Mouse (Mus musculus): ENCODE data around the gene Vmn1r189. TPM values are rescaled to one million over a fixed set of nuclear protein-coding genes. Genes with fewer than 3 reads are reported as not detected.
"Not testable (repeated sequence)": the region's sequence is repeated elsewhere in the genome, so short reads cannot be mapped to it uniquely, and the experiment has no call there.

Gene Vmn1r189
- polyA plus RNA-seq (2012; rRNA removed) = not detected in 2 replicates

- H3K4me1 ChIP-seq (ENCODE audit: control insufficient read depth, insufficient read depth, low read length); H3K27me3 ChIP-seq (ENCODE audit: control insufficient read depth, insufficient read depth, low read length); H3K4me3 ChIP-seq (ENCODE audit: control insufficient read depth, low read depth, low read length); H3K36me3 ChIP-seq (ENCODE audit: control insufficient read depth, insufficient read depth, low read length); H3K27ac ChIP-seq (ENCODE audit: control insufficient read depth, insufficient read depth, low read depth, low read length): not testable (repeated sequence)
These were observed at the start of gene Vmn1r189 for GRCm38 (mm10) chr13:22105724-22106123. TSS of gene Vmn1r189 (minus strand) at chr13:22105824.

GRCm38 (mm10) chr13:22136495-22137293 is 31.1 kb upstream of the Vmn1r189 start:
- not testable (repeated sequence) for H3K36me3 ChIP-seq (ENCODE audit: control insufficient read depth, insufficient read depth, low read length); H3K27ac ChIP-seq (ENCODE audit: control insufficient read depth, insufficient read depth, low read depth, low read length); H3K4me1 ChIP-seq (ENCODE audit: control insufficient read depth, insufficient read depth, low read length); H3K4me3 ChIP-seq (ENCODE audit: control insufficient read depth, low read depth, low read length); H3K27me3 ChIP-seq (ENCODE audit: control insufficient read depth, insufficient read depth, low read length)

- not testable (repeated sequence) for H3K4me1 ChIP-seq (ENCODE audit: control insufficient read depth, insufficient read depth, low read length); H3K27me3 ChIP-seq (ENCODE audit: control insufficient read depth, insufficient read depth, low read length); H3K4me3 ChIP-seq (ENCODE audit: control insufficient read depth, low read depth, low read length); H3K36me3 ChIP-seq (ENCODE audit: control insufficient read depth, insufficient read depth, low read length); H3K27ac ChIP-seq (ENCODE audit: control insufficient read depth, insufficient read depth, low read depth, low read length)
These were observed 21.5 kb downstream of the Vmn1r189 start, which contains the start of gene Vmn1r188 for GRCm38 (mm10) chr13:22084140-22084539. TSS of gene Vmn1r188 (plus strand) at chr13:22084440.

- TF ChIP-seq CTCF (IDR thresholded peaks at IDR 0.05; ENCODE audit: control insufficient read depth, insufficient read depth, insufficient replicate concordance, low read depth, low read length) (no peak), POLR2A (IDR thresholded peaks at IDR 0.05; ENCODE audit: control insufficient read depth, low read depth, low read length) (no peak)
- Histone ChIP-seq H3K4me3 (ENCODE audit: control insufficient read depth, low read depth, low read length) (no peak overlapping the region), H3K4me1 (ENCODE audit: control insufficient read depth, insufficient read depth, low read length) (no peaks in the 10 kb centered on the region), H3K27ac (ENCODE audit: control insufficient read depth, insufficient read depth, low read depth, low read length) (no peak overlapping the region), H3K36me3 (ENCODE audit: control insufficient read depth, insufficient read depth, low read length) (no peaks in the 10 kb centered on the region), H3K27me3 (ENCODE audit: control insufficient read depth, insufficient read depth, low read length) (no peaks in the 10 kb centered on the region)
These were observed 42.2 kb downstream of the Vmn1r189 start for GRCm38 (mm10) chr13:22063468-22063867.

- TF ChIP-seq CTCF (IDR thresholded peaks at IDR 0.05; ENCODE audit: control insufficient read depth, insufficient read depth, insufficient replicate concordance, low read depth, low read length) = no peak
- TF ChIP-seq POLR2A (IDR thresholded peaks at IDR 0.05; ENCODE audit: control insufficient read depth, low read depth, low read length) = no peak
- no peaks in the 10 kb centered on the region for H3K27me3 ChIP-seq (ENCODE audit: control insufficient read depth, insufficient read depth, low read length)
- H3K36me3 ChIP-seq (ENCODE audit: control insufficient read depth, insufficient read depth, low read length) = no peaks in the 10 kb centered on the region
- H3K4me3 ChIP-seq (ENCODE audit: control insufficient read depth, low read depth, low read length) = no peak overlapping the region
- no peaks in the 10 kb centered on the region for H3K4me1 ChIP-seq (ENCODE audit: control insufficient read depth, insufficient read depth, low read length)
- H3K27ac ChIP-seq (ENCODE audit: control insufficient read depth, insufficient read depth, low read depth, low read length) = no peak overlapping the region
These were observed 44.2 kb downstream of the Vmn1r189 start for GRCm38 (mm10) chr13:22061422-22061821.

GRCm38 (mm10) chr13:22053754-22054153 is 51.9 kb downstream of the Vmn1r189 start:
- H3K27ac ChIP-seq (ENCODE audit: control insufficient read depth, insufficient read depth, low read depth, low read length) = no peak overlapping the region
- no peaks in the 10 kb centered on the region for H3K27me3 ChIP-seq (ENCODE audit: control insufficient read depth, insufficient read depth, low read length)
- no peak overlapping the region for H3K4me3 ChIP-seq (ENCODE audit: control insufficient read depth, low read depth, low read length)
- H3K4me1 ChIP-seq (ENCODE audit: control insufficient read depth, insufficient read depth, low read length) = peaks cover 6% of the 10 kb centered on the region
- H3K36me3 ChIP-seq (ENCODE audit: control insufficient read depth, insufficient read depth, low read length) = no peaks in the 10 kb centered on the region
- TF ChIP-seq CTCF (IDR thresholded peaks at IDR 0.05; ENCODE audit: control insufficient read depth, insufficient read depth, insufficient replicate concordance, low read depth, low read length) (no peak), POLR2A (IDR thresholded peaks at IDR 0.05; ENCODE audit: control insufficient read depth, low read depth, low read length) (no peak)

GRCm38 (mm10) chr13:22051523-22051859 is 54.1 kb downstream of the Vmn1r189 start:
- no peaks in the 10 kb centered on the region for H3K27me3 ChIP-seq (ENCODE audit: control insufficient read depth, insufficient read depth, low read length)
- H3K27ac ChIP-seq (ENCODE audit: control insufficient read depth, insufficient read depth, low read depth, low read length) = no peak overlapping the region
- H3K4me3 ChIP-seq (ENCODE audit: control insufficient read depth, low read depth, low read length) = no peak overlapping the region; the same call in 1 of the 2 replicates
- TF ChIP-seq CTCF (IDR thresholded peaks at IDR 0.05; ENCODE audit: control insufficient read depth, insufficient read depth, insufficient replicate concordance, low read depth, low read length) (no peak), POLR2A (IDR thresholded peaks at IDR 0.05; ENCODE audit: control insufficient read depth, low read depth, low read length) (no peak)
- H3K4me1 ChIP-seq (ENCODE audit: control insufficient read depth, insufficient read depth, low read length) = peaks cover 6% of the 10 kb centered on the region
- no peaks in the 10 kb centered on the region for H3K36me3 ChIP-seq (ENCODE audit: control insufficient read depth, insufficient read depth, low read length)

Data from testis, adult 2 months (tissue).